Mouse (Mus musculus) adrenal gland, adult 18-20 months (tissue): Measurements from ENCODE around the gene S1pr3. TPM values are rescaled to one million over a fixed set of nuclear protein-coding genes. Genes with fewer than 3 reads are reported as not detected.

ENCODE experiments used
- DNase-seq, 2 experiments: peaks; one replicate each; pipeline ENCODE4 v3.0.0; 2021 to 2022; ENCODE audit warnings: low spot score in 2 of 2
- total RNA-seq, 2 experiments: library from RNA; stranded (reverse); gene quantifications; 1 replicate in 1 of 2; 2 replicates in 1 of 2; pipeline ENCODE4 v1.2.3; 2021

The S1pr3 gene
- total RNA-seq, 2 experiments from 2014 or later: 9.7 to 14.1 TPM

GRCm38 (mm10) chr13:51437105-51438085, 29.0 kb downstream of the S1pr3 start:
- DNase-seq: no peak

DNA sequence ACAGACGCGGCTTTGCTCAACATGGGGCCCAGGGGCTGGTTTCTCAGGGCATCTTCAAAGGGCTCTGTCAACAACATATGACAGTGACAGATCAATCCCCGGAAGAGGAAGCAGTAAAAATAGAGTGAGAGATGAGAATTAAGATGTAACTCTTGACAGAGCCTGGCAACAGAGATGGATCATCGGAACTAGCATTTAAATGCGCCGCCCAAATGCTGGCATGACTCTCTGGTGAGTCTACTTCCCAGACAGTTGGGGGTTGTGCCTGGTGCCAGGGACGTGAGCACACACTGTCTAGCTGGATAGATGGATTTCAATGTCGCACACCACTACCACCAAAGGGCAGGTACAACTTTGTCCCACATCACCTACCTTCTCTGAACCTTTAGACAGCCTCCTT, 34.5 kb downstream of the S1pr3 start:
- DNase-seq: no peak

DNA sequence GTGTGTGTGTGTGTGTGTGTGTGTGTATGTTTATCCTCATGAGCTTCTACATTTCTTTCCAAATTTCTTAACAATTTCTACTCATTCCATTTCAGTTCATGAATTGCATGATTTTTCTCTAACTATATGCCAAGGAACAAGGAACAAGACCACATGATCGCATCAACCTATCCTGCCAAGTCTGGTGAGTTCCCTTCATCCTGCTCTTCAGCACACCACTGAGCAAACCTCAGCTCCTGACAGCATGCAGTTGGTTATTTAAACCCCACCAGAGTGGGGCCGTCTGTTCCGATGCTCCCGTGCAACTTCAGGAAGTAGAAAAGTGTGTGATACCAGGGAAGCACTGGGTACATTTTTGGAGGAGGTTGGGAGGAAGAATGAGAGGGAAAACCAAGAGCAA, 38.1 kb downstream of the S1pr3 start:
- no peak for DNase-seq

- no peak for DNase-seq
These were observed 47.9 kb downstream of the S1pr3 start for GRCm38 (mm10) chr13:51456190-51456878.

DNA sequence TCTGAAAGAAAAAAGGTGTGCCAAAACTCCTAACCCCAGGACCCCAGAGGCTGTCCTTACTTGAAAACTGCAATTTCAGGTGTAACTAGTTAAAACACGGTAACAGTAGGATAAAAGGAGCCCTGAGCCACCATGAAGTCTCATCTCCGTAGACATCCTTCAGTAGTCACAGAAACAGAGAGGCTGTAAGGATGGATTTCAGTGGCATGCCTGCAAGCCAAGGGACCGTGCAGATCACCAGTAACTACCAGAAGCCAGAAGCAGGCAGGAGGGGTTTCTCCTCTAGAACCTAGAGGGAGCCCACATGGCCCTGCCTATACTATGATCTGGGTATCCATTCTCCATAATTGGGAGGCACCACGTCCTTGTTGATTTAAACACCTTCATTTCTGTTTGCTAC, 55.9 kb downstream of the S1pr3 start:
- DNase-seq: no peak

- no peak for DNase-seq
These were observed 57.8 kb downstream of the S1pr3 start for GRCm38 (mm10) chr13:51466117-51466841.

DNA sequence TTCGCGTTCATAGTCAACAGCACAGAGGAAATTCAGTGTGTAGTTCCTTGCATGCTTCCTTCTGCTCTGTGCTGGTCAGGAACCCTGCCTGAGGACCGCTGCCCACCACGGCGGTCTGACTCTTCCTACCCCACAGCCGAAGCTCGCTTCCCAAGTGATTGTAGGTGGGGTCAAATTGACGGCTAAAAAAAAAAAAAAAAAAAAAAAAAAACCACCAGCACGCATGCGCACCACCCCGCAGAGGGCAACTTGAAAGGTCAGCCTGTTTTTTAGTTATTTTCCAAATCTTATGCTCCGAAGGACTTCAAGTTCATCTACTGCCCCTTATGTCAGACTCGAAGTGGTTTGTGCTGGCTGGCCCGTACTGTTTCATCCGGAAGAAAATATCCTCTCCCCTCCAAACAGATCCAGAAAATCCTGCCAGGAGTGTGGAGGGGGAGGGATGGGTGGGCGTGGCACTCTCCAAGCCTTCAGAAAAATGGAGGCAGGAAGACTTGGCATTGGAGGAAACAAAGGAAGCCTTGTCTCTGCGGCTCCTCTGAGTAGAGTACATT, 60.3 kb downstream of the S1pr3 start:
- no peak for DNase-seq

Other genes with a start within 250 kb of the S1pr3 start
- gene Nxnl2, start 237.6 kb upstream of the S1pr3 start, total RNA-seq: under 1 TPM; 0.27 to 0.67 TPM
- 1 to 10 TPM in 1 of 2 experiments, under 1 TPM in 1; 0.83 to 1.3 TPM for gene Shc3, start 160.8 kb downstream of the S1pr3 start, total RNA-seq
- gene Cks2, start 236.6 kb downstream of the S1pr3 start, total RNA-seq: 1 to 10 TPM; 2.8 to 8.5 TPM
- gene Secisbp2, start 243.1 kb downstream of the S1pr3 start, total RNA-seq: 10 to 100 TPM; 19.0 to 21.7 TPM